Mouse (Mus musculus): ENCODE results near the gene Nfx1. TPM values are rescaled to one million over a fixed set of nuclear protein-coding genes. Genes with fewer than 3 reads are reported as not detected.

Gene Nfx1
- polyA plus RNA-seq, 1 experiment, result 107 TPM

DNA sequence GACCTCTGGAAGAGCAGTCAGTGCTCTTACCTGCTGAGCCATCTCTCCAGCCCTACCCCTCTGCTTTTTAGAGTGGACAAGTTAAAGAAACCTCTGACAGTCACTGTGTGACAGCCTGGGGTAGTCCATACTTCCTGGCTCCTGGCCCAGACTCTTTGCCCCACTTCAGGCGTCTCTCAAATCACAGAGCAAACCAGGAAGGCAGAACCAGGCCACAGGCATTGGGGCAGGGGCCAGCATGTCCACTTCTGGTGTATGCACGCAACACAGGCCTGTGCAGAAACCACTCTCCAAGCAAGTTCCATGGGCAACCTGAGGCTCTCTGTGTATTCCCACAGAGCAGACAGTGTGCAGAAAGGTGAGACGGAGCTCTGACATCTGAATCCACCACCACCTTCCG lies 94.5 kb downstream of the Nfx1 start:
- no peak for DNase-seq (ENCODE audit: low read depth)
- TF ChIP-seq POLR2A (IDR thresholded peaks at IDR 0.05; ENCODE audit: borderline replicate concordance, extremely low read depth, insufficient read depth, insufficient read length, poor library complexity, severe bottlenecking), result no peak
- TF ChIP-seq CTCF (IDR thresholded peaks at IDR 0.05; ENCODE audit: borderline replicate concordance, extremely low read depth, insufficient read depth, insufficient read length), result no peak

- TF ChIP-seq POLR2A (IDR thresholded peaks at IDR 0.05; ENCODE audit: borderline replicate concordance, extremely low read depth, insufficient read depth, insufficient read length, poor library complexity, severe bottlenecking) (no peak), CTCF (IDR thresholded peaks at IDR 0.05; ENCODE audit: borderline replicate concordance, extremely low read depth, insufficient read depth, insufficient read length) (no peak)
- peak; percentile 23 for DNase-seq (ENCODE audit: low read depth)
Measured at GRCm38 (mm10) chr4:41071500-41072429, 101.1 kb downstream of the Nfx1 start.

DNA sequence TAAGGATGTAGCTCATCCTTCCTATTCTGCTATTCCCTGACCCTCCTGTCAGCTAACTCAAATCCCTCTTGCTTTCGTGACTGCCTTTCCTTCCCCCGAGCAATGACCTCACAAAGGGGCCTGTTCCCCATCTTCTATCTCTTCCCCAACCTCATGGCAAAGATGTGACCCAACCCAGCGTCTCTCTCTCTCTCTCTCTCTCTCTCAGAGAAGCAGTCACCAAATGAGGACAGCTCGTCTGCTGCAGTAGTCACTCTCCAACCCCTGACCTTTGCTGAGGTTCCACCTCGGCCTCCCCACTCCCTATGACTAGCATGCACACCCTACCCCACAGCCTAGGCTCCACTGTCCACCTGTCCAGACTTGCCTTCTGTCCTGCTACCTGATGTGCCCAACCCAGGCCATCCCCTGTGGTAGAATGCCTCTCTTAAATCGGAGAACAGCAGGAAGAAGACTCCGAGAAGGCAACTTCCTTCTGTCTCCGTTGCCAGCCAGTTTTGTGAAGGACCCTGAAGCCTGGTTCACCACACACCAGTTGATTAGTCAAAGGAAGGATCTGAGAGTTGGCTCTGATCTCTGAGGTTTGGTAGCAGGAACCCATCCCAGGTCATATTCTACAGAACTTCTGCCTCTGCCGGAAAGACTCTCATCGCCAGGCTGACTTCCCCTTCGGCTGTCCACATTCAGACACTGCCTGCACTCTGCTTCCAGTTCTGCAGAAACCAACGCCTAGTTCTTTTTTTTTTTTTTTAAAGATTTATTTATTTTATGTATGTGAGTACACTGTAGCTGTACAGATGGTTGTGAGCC lies 102.5 kb downstream of the Nfx1 start:
- no peak for DNase-seq (ENCODE audit: low read depth)
- TF ChIP-seq POLR2A (IDR thresholded peaks at IDR 0.05; ENCODE audit: borderline replicate concordance, extremely low read depth, insufficient read depth, insufficient read length, poor library complexity, severe bottlenecking), result no peak
- TF ChIP-seq CTCF (IDR thresholded peaks at IDR 0.05; ENCODE audit: borderline replicate concordance, extremely low read depth, insufficient read depth, insufficient read length), result no peak

GRCm38 (mm10) chr4:41074461-41074860 lies 103.8 kb downstream of the Nfx1 start:
- no peak for DNase-seq (ENCODE audit: low read depth)
- TF ChIP-seq CTCF (IDR thresholded peaks at IDR 0.05; ENCODE audit: borderline replicate concordance, extremely low read depth, insufficient read depth, insufficient read length) (no peak), POLR2A (IDR thresholded peaks at IDR 0.05; ENCODE audit: borderline replicate concordance, extremely low read depth, insufficient read depth, insufficient read length, poor library complexity, severe bottlenecking) (no peak)

Other genes starting within 250 kb of the Nfx1 start
- gene Dnaja1, start 248.8 kb upstream of the Nfx1 start, polyA plus RNA-seq (2012; rRNA removed), result 89.0 and 159 TPM in 2 replicates
- gene Smu1, start 213.0 kb upstream of the Nfx1 start, polyA plus RNA-seq (2012; rRNA removed), result 67.7 and 80.6 TPM in 2 replicates
- 6.9 and 9.2 TPM in 2 replicates for gene B4galt1, start 116.9 kb upstream of the Nfx1 start, polyA plus RNA-seq (2012; rRNA removed)
- 0.59 and 0.68 TPM in 2 replicates for gene Spink4, start 50.9 kb upstream of the Nfx1 start, polyA plus RNA-seq (2012; rRNA removed)
- 97.9 and 117 TPM in 2 replicates for gene Bag1, start 22.6 kb upstream of the Nfx1 start, polyA plus RNA-seq (2012; rRNA removed)
- 94.0 and 97.4 TPM in 2 replicates for gene Chmp5, start 22.5 kb upstream of the Nfx1 start, polyA plus RNA-seq (2012; rRNA removed)
- gene Aqp7, start 77.2 kb downstream of the Nfx1 start, polyA plus RNA-seq (2012; rRNA removed), result not detected in 2 replicates
- 1.4 and 4.3 TPM in 2 replicates for gene Aqp3, start 127.3 kb downstream of the Nfx1 start, polyA plus RNA-seq (2012; rRNA removed)
- 51.5 and 57.4 TPM in 2 replicates for gene Nol6, start 153.5 kb downstream of the Nfx1 start, polyA plus RNA-seq (2012; rRNA removed)
- gene Ube2r2, start 164.8 kb downstream of the Nfx1 start, polyA plus RNA-seq (2012; rRNA removed), result 139 and 175 TPM in 2 replicates

Measured in brain, embryonic 14.5 days (tissue).